Mouse (Mus musculus) cerebellum, postnatal 14 days (tissue): ENCODE measurements around the gene Lix1l.
"Not testable (repeated sequence)": the region's sequence is repeated elsewhere in the genome, so short reads cannot be mapped to it uniquely, and the experiment has no call there.

Experiments used
- DNase-seq, 2 experiments: peaks; one replicate each; pipeline ENCODE4 v3.0.0; 2021; ENCODE audit warnings: mixed read lengths in 2 of 2

Gene Lix1l

GRCm38 (mm10) chr3:96590657-96591056 is 10.3 kb upstream of the Lix1l start:
- DNase-seq, result no peak

GRCm38 (mm10) chr3:96593374-96593773 is 7.6 kb upstream of the Lix1l start:
- DNase-seq, result peak; percentile 42 to 52

GRCm38 (mm10) chr3:96593790-96594560 is 7.0 kb upstream of the Lix1l start, which contains the start of gene Polr3gl:
Gene Polr3gl, minus strand, starts transcription at chr3:96594181.
- peak; percentile 97 to 98 for DNase-seq

GRCm38 (mm10) chr3:96594851-96595250 is 6.1 kb upstream of the Lix1l start:
- peak in 1 of 2 experiments; percentile 48 for DNase-seq

- DNase-seq, result peak; percentile 58
Observed at GRCm38 (mm10) chr3:96595661-96596060, 5.3 kb upstream of the Lix1l start.

GRCm38 (mm10) chr3:96596228-96596707 is 4.7 kb upstream of the Lix1l start, which contains the start of gene Ankrd34a:
Gene Ankrd34a, plus strand, starts transcription at chr3:96596636.
- peak; percentile 91 to 94 for DNase-seq

GRCm38 (mm10) chr3:96596855-96597254 is 4.1 kb upstream of the Lix1l start:
- DNase-seq, result peak; percentile 53 to 57

GRCm38 (mm10) chr3:96597435-96597891 is 3.5 kb upstream of the Lix1l start:
- peak; percentile 59 to 63 for DNase-seq

GRCm38 (mm10) chr3:96598156-96599068 is 2.5 kb upstream of the Lix1l start:
- DNase-seq, result peak; percentile 75 to 78

GRCm38 (mm10) chr3:96599069-96599393 is 1.9 kb upstream of the Lix1l start:
- DNase-seq, result peak in 1 of 2 experiments; percentile 28

- no peak for DNase-seq
Observed at GRCm38 (mm10) chr3:96599411-96599810, 1.5 kb upstream of the Lix1l start.

GRCm38 (mm10) chr3:96601251-96601787 is 370 bp downstream of the Lix1l start:
- peak; percentile 71 for DNase-seq

- peak; percentile 47 to 50 for DNase-seq
Observed at GRCm38 (mm10) chr3:96601941-96602703, 1.2 kb downstream of the Lix1l start.

- DNase-seq, result no peak
Observed at GRCm38 (mm10) chr3:96602704-96603084, 1.7 kb downstream of the Lix1l start.

- peak; percentile 82 to 84 for DNase-seq
Observed at GRCm38 (mm10) chr3:96603311-96603710, 2.4 kb downstream of the Lix1l start.

GRCm38 (mm10) chr3:96606007-96606406 is 5.1 kb downstream of the Lix1l start:
- not testable (repeated sequence) for DNase-seq

- no peak for DNase-seq
Observed at GRCm38 (mm10) chr3:96606618-96607017, 5.7 kb downstream of the Lix1l start.

- no peak for DNase-seq
Observed at GRCm38 (mm10) chr3:96617941-96618340, 17.0 kb downstream of the Lix1l start.

- no peak for DNase-seq
Observed at GRCm38 (mm10) chr3:96623201-96623600, 22.3 kb downstream of the Lix1l start.

- peak; percentile 97 to 98 for DNase-seq
Observed at GRCm38 (mm10) chr3:96629729-96630600, 29.0 kb downstream of the Lix1l start, which contains the start of gene Rbm8a. Gene Rbm8a, plus strand, starts transcription at chr3:96629933.

GRCm38 (mm10) chr3:96632058-96632457 is 31.1 kb downstream of the Lix1l start:
- DNase-seq, result no peak
